Mouse (Mus musculus): ENCODE results near the gene 7530416G11Rik.
A peak's percentile ranks its signal among the peaks of the same experiment; 100 is the strongest.

7530416G11Rik gene

DNA sequence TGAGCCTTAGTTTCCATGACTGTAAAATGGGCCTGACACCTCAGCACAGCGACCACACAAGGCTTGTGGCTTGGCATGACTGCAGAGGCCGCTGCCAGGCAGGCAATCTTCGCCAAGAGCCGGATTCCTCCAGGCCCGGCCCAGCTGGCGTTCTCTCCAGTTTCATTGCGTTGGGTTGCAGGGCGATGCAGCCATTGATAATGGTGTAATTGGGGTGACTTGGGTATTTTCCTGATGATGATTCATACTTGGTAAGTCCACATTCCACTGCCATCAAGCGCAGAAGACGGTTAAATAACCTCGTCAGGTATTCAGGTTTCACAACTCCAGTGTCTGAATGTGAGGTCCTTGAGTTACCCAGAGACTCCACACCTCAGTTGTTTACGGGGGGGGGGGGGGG lies 23.7 kb downstream of the 7530416G11Rik start:
- no peak for DNase-seq

DNA sequence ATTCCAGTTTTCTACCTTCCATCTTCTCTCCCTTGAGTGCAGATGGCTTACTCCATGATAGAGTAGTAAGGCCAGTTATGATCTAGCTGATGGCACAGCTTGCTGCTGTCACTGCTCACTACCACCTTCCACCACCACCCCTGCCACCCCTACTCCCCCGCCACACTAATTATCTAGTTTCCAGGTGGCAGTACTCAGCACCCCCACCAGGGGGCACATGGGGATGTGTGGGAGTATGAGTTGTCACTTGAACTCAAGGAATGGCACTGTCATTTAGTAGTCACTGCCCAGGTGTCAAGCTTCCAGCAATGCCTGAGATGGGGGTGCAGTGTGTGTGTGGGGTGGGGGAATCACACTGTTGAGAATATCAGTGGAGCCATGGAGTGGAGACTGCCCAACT lies 25.4 kb downstream of the 7530416G11Rik start:
- peak; percentile 65 for DNase-seq

DNA sequence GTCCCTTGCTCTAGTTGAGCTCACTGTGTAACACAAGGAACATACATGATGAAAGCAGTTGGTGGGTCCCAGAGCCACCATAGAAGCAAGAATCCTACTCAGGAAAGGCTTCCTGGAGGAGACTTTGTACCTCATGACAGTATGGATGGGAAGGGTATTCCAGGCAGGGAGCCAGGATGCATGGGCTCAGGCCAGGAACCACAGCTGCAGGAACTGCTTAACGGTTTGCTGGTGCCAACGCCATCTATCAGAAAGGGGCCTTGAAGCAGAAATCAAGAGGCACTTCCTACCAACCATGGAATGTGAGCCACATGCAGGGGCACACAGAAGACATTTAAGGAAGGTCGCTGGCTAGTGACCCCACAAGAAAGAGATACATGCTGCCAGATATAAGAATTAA lies 28.3 kb downstream of the 7530416G11Rik start:
- DNase-seq, result no peak

DNA sequence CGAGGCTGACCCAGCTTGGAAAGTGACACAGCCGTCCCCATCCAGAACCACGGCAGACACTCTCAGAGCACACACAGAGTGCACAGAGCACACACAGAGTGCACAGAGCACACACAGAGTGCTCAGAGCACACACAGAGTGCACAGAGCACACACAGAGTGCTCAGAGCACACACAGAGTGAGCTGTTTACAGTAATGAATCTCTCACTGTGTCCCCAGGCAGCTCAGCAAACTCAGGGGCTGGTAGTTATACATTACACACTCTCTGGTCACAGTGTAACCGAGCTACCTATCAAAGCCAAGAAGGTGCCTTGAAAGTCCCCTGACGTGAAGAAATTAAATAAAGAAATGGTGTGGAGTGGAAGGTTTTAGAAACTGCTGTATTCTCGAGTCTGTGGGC lies 33.6 kb downstream of the 7530416G11Rik start:
- DNase-seq, result no peak

DNA sequence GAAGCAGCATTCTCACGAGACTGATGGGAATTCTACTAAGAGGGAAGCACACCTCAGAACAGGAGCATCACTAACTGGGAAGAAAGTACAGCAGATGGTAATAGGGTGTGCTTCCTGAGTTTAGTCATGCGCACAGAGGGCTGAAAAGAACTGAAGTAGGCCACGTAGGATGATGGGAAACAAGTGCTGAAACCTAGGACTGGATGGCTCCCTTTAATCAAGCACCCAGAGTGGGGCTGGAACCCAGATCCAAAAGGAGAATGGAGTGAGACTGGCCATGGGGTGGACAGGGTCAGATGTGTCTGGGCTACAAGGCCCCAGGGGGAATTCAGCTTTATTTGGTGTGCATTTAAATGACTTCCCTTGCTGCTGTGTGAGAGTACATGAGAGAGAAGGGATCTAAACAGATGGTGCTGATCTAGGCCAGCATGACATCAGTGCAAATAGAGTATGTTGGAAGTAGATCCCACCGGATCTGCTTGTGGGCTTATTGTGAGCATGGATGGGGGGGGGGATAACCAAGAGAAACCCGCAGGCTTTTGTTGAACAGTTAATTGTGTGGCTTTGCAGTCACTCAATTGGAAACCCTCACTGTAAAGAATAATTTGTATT lies 36.5 kb downstream of the 7530416G11Rik start:
- DNase-seq, result no peak

DNA sequence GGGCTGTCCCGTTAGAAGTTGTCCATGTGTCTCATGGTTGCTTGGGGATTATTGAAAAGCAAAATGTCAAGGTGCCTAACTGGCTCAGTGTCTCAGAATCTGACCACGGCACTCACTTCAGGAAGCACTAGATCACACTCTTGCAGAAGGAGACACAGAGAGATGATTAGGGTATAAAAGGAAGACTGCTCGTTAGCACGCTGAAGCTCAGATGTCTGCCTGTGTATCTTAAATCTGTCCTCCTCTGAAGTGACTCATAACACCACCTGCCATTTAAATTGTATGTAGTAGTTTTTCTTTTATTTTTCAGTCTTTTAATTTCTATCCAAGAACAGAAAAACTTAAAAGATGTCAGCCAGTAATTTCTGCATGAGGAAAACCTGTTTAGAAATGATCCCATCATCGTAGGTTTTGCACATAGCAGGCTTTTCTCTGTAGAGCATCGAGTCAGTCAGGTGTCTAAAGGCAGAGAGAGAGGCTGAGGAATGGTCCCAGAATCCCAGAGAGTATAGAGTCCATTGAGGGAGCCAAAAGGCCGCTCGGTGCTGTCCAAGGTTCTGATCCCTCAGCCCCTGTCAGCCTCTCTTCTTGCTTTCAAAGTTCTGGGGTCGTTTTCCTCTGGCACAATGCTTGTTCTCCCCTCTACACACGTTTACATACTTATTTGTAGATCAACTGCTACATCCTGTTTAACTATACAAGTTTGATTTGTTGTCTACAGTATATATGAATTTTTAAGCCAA lies 38.0 kb downstream of the 7530416G11Rik start:
- DNase-seq, result peak; percentile 65

DNA sequence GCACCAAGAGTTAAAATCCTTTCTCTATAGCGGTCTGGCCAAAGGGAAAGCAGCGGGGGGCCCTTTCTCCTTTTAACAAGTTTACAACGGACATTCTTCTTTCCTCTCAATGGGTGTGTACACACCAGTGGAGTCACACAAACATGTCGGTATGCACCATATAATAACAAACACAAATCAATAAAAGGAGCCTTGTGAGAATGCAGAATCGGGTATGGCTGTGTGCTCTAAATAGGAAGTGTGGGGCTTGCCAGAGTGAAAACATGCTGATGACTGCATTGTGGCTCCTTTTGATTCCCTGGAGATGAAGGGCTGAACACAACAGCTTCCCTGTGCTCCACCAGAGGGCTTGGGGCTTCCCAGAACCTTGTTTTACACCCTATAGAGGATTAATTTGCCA lies 38.8 kb downstream of the 7530416G11Rik start:
- DNase-seq, result peak; percentile 81

DNA sequence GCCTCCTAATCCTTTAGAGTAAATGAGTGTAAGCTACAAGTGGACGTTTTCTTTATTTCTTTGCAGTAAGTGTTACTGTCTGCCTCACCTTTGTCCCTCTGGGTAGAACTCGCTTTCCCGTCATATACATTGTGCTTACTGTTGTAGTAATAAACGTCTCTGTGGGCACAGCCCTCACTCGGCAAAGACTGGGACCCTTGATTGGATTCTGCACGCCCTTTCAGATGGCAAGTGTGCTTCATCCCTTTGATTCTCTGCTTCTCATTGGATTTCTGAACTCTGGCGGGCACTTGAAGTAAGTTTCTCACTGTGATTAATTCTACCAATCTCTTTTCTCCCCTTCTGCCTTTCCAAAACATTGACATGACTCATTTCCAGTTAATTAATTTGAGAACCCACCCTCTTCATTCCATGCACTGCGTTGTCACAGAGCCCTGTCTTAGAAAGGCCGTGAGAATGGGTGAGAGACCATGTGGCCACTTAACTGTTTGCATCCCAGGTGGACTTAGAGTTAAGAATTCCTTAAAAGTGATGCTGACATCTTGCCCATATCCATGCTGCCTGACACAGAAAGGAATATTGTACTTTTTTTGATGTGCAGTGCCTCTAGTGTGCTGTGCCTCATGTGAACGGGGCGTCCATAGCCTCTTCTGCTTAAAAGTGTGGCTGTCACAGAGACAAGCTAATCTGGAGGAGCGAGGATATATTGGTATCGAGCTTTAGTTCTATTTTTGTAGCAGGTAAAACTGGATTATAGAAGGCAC lies 39.8 kb downstream of the 7530416G11Rik start:
- peak; percentile 56 for DNase-seq

DNA sequence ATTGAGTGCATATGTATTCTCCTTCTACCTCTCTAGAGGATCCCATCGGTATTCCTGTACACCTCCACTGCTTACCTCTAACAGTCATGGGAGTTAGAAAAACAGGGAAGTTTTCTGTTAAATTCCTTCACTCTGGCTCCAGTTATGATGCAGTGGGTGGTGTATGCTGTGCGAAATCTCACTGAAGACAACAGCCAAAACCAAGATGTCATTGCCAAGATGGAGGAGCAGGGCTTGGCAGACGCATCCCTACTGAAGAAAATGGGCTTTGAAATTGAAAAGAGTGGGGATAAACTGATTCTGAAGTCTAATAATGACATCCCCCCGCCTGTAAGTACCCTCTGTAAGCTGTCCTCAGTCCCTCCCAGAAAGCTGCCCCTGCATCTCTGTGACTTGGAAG lies 40.9 kb downstream of the 7530416G11Rik start:
- DNase-seq, result no peak

DNA sequence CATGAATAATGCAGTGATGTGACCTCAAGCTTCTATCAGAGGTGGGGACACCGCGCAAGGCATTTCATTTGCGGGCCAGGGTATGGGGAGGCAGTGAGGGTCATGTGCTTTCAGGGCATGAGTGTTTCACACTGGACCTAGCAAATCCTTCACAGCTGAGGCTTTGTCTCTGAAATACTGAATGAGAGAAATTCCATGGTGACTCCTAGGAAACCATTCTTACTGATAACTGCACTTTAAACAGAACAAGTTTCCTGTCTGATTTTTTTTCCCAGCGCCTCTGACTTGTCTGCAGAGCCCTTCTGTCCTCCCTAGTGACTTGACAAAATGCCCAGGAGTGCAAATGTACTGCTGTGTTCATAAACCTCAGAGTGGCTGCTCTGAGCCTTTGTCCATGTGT lies 41.5 kb downstream of the 7530416G11Rik start:
- peak; percentile 79 for DNase-seq

DNA sequence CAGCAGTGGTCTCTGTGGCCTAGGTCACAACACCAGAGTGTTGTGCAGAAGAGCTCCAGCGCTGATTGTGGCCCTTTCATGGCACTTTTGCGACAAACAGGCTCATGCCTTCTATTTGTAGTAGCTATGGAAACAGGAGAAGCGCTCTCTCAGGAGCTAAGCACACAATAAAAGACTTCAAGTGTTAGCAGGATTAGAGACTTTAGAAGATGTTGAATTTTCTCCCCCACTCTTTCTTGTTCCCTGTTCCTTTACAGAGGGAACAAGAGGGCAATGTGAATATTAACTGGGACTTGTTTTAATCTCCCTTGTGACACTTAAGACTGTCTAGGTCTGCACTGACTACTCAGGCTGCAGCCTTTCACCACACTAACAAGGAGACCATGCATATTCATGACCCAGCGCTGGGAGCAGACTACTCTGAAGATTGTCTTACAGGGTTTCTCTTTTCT lies 44.4 kb downstream of the 7530416G11Rik start:
- DNase-seq, result peak; percentile 67

DNA sequence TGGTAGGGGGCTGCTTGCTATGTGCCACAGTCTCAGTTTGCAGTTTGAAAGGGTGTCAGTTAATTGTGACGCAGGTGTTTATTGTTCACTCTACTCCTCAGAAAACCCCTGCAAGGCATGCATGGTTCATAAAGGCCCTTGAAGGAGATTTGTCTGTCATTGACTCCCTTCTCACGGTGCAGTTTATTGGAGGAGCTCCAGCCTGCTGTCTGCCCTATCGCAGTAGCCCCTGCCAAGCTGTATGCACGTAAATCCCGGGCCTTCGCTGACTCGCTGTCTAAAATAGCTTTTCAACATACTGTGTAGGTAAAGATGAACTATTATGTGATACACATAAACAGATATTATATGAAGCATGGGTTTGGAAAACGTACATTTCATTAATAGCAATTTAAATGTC lies 45.2 kb downstream of the 7530416G11Rik start:
- no peak for DNase-seq

DNA sequence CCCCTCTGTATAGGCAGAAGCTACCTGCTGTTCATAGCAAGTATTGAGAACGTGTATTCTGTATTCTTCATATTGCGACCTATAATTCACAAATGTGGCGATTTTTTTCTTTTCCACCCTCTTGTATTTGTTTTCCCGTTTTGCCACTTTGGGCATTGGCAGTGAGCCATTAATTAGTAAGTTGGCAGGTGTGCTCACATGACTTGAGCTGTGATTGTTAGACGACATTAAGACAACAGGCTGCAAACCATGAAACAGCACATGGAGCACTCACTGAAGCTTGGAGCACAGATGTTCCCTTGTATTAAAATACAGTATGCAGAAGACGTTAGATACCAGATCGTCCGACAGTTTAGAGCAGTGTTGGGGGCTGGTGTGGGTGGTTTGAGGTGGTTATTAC lies 46.1 kb downstream of the 7530416G11Rik start:
- no peak for DNase-seq

DNA sequence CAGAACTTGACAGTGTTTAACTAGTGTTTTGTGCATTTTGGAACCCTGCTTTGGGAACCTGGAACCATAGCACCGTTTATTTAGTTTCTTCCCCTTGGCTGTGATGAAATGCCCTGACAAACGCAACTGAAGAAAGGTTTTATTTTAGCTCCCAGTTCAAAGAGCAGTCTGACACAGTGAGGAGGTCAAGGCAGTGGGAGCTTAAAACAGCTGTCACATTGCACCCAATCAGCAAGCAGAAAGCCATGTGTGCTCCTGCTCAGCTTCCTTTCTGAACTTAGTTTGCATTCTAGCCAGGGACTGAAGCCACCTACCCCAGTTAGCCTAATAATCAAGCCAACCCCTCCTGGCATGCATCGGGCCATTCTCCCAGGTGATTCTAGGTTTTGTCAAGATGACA lies 56.4 kb downstream of the 7530416G11Rik start:
- DNase-seq, result no peak
